Mouse (Mus musculus): Measurements from ENCODE around the gene Zfp428. TPM values are rescaled to one million over a fixed set of nuclear protein-coding genes. Genes with fewer than 3 reads are reported as not detected.
A peak's percentile ranks its signal among the peaks of the same experiment; 100 is the strongest.

Zfp428 gene
- total and polyA plus RNA-seq, 3 experiments: 11.1 to 20.4 (median 15.1) TPM

DNA sequence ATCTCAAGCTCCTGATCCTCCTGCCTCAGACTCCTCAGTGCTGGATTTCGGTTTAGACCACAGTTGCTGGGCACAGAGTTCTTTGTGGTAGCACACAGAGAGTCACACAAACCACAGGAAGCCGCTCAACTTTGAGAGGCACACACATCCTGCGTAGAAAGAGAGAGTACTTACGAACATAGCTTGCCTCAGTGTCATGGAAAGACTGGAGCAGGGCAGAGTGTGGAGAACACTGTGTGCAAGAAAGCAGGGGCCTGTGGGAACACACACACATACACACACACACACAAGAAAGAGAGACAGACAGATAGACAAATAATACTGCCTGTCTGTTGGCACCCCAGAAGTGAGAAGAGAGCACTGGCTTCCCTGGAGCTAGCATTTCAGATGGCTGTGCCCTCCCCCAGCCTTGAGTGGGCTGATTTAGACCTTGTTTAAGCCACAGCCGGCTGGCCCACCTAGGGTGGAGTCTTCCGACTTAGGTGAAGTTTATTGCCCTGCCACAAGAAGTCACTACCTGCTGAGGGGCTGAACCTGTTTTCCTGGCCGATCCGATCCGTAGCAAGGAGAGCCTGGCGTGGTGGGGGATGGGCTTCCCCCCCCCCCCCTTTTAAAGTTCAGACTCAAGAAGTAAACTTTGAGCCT lies 49.0 kb upstream of the Zfp428 start:
- Histone ChIP-seq H3K36me3 (replicated peaks in 1 of 2; ENCODE audit: control insufficient read depth in 1 of 2, insufficient read depth in 1 of 2, low read length in 1 of 2) (no peaks in the 10 kb centered on the region), H3K4me2 (ENCODE audit: insufficient read depth, low read depth, poor library complexity, severe bottlenecking) (peak overlapping the region; percentile 24; the same call in 1 of the 2 replicates), H3K4me1 (ENCODE audit: control insufficient read depth in 1 of 2, insufficient read depth in 2 of 2) (peaks cover 10 to 21% of the 10 kb centered on the region in 2 experiments; a peak in 3 of 4 replicates), H3K27ac (ENCODE audit: insufficient read depth, low read depth) (no peak overlapping the region), H3K27me3 (replicated peaks) (peaks cover 60% of the 10 kb centered on the region), H3K9ac (ENCODE audit: insufficient read depth, low read depth) (no peak overlapping the region), H3K79me2 (replicated peaks; ENCODE audit: control insufficient read depth, extremely low read depth, insufficient read depth, poor library complexity, severe bottlenecking) (no peaks in the 10 kb centered on the region), H3K9me3 (replicated peaks; ENCODE audit: low read length) (no peaks in the 10 kb centered on the region), H3K4me3 (replicated peaks in 1 of 3; ENCODE audit: low read depth in 2 of 3, low read length in 2 of 3, poor library complexity in 1 of 3) (no peak overlapping the region)
- dilution Hi-C loops (cut with MboI; ENCODE audit: extremely low pct_ligation_motif_present, extremely low pct_unique_long_range_greater_than_20kb, low sequenced_read_pairs) (no loop called here), in situ Hi-C loops (cut with MboI; ENCODE audit: low pct_ligation_motif_present, low pct_unique_long_range_greater_than_20kb, low sequenced_read_pairs) (no loop called here)
- TF ChIP-seq USF1 (IDR thresholded peaks at IDR 0.05; ENCODE audit: low read depth, low read length): no peak
- no peak for TF ChIP-seq USF2 (conservative IDR thresholded peaks at IDR 0.05; ENCODE audit: low read depth, low read length)
- no peak for TF ChIP-seq RCOR1 (conservative IDR thresholded peaks at IDR 0.05; ENCODE audit: low read depth, low read length)
- TF ChIP-seq MYC (IDR thresholded peaks at IDR 0.05; ENCODE audit: low read depth, low read length): no peak
- no peak for TF ChIP-seq MAX (IDR thresholded peaks at IDR 0.05; ENCODE audit: low read length)
- TF ChIP-seq GABPA (IDR thresholded peaks at IDR 0.05; ENCODE audit: insufficient replicate concordance, low read depth, low read length): no peak
- peak; percentile 54 for TF ChIP-seq BHLHE40 (IDR thresholded peaks at IDR 0.05; ENCODE audit: low read depth, low read length)
- no peak for TF ChIP-seq SIN3A (IDR thresholded peaks at IDR 0.05; ENCODE audit: low read length)
- TF ChIP-seq KAT2A (IDR thresholded peaks at IDR 0.05; ENCODE audit: insufficient replicate concordance, low read length): no peak
- TF ChIP-seq ZNF384 (IDR thresholded peaks at IDR 0.05; ENCODE audit: low read depth, low read length): no peak
- TF ChIP-seq NELFE (IDR thresholded peaks at IDR 0.05; ENCODE audit: low read depth, low read length): no peak
- no peak for TF ChIP-seq PAX5 (IDR thresholded peaks at IDR 0.05; ENCODE audit: low read length)
- no peak for TF ChIP-seq UBTF (IDR thresholded peaks at IDR 0.05; ENCODE audit: low read depth, low read length)
- 0 out of 2 replicates have a peak, but pooled peaks have one; percentile 28 for TF ChIP-seq ETS1 (conservative IDR thresholded peaks at IDR 0.05; ENCODE audit: low read depth, low read length)
- peak; percentile 38 for DNase-seq (ENCODE audit: extremely low read depth)

DNA sequence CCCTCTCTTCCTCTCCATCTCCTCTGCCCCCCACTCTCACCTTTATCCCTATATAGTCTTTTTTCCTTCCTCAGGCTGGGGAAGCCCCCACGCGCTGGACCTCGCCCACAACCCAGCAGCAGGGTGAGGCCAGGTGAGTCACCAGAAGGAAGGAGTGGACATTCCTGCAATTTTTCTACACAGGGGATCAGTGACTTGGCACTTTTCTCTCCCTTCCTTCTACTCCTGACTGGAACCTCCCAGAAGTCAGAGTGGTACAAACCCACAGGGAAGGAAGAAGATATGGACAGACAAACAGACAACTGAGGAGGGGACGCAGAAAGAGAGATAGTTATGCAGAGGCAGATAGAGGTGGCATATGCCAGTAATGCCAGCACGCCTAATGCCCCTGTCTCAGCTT lies 47.4 kb upstream of the Zfp428 start:
- TF ChIP-seq ETS1 (conservative IDR thresholded peaks at IDR 0.05; ENCODE audit: low read depth, low read length): no peak
- no peak for TF ChIP-seq MAZ (IDR thresholded peaks at IDR 0.05; ENCODE audit: low read depth, low read length)
- TF ChIP-seq ZC3H11A (IDR thresholded peaks at IDR 0.05; ENCODE audit: low read depth, low read length): no peak
- no peak for TF ChIP-seq MAFK (IDR thresholded peaks at IDR 0.05; ENCODE audit: insufficient replicate concordance, low read length)
- TF ChIP-seq NELFE (IDR thresholded peaks at IDR 0.05; ENCODE audit: low read depth, low read length): no peak
- no peak for TF ChIP-seq ZKSCAN1 (IDR thresholded peaks at IDR 0.05; ENCODE audit: borderline replicate concordance, low read depth, low read length)
- TF ChIP-seq MEF2A (IDR thresholded peaks at IDR 0.05; ENCODE audit: borderline replicate concordance, low read depth, low read length): no peak
- no peak for TF ChIP-seq RCOR1 (conservative IDR thresholded peaks at IDR 0.05; ENCODE audit: low read depth, low read length)
- no peak for TF ChIP-seq POLR2AphosphoS2 (IDR thresholded peaks at IDR 0.05; ENCODE audit: low read depth, low read length)
- no peak for TF ChIP-seq SMC3 (IDR thresholded peaks at IDR 0.05; ENCODE audit: low read depth, low read length)
- no peak for TF ChIP-seq SIN3A (IDR thresholded peaks at IDR 0.05; ENCODE audit: low read length)
- TF ChIP-seq HCFC1 (IDR thresholded peaks at IDR 0.05; ENCODE audit: low read depth, low read length): no peak
- no peak for TF ChIP-seq TBP (conservative IDR thresholded peaks at IDR 0.05; ENCODE audit: low read depth, low read length)
- dilution Hi-C loops (cut with MboI; ENCODE audit: extremely low pct_ligation_motif_present, extremely low pct_unique_long_range_greater_than_20kb, low sequenced_read_pairs) (no loop called here), in situ Hi-C loops (cut with MboI; ENCODE audit: low pct_ligation_motif_present, low pct_unique_long_range_greater_than_20kb, low sequenced_read_pairs) (no loop called here)
- no peak for DNase-seq (ENCODE audit: extremely low read depth)
- no peak overlapping the region for H3K4me2 ChIP-seq (ENCODE audit: insufficient read depth, low read depth, poor library complexity, severe bottlenecking)
- peaks cover 57% of the 10 kb centered on the region for H3K27me3 ChIP-seq (replicated peaks)
- no peaks in the 10 kb centered on the region for H3K79me2 ChIP-seq (replicated peaks; ENCODE audit: control insufficient read depth, extremely low read depth, insufficient read depth, poor library complexity, severe bottlenecking)
- H3K4me1 ChIP-seq (ENCODE audit: control insufficient read depth in 1 of 2, insufficient read depth in 2 of 2): peaks cover 10 to 15% of the 10 kb centered on the region in 2 experiments; a peak in 3 of 4 replicates
- H3K27ac ChIP-seq (ENCODE audit: insufficient read depth, low read depth): no peak overlapping the region
- H3K9ac ChIP-seq (ENCODE audit: insufficient read depth, low read depth): no peak overlapping the region
- no peak overlapping the region for H3K4me3 ChIP-seq (replicated peaks in 1 of 3; ENCODE audit: low read depth in 2 of 3, low read length in 2 of 3, poor library complexity in 1 of 3)
- no peaks in the 10 kb centered on the region for H3K36me3 ChIP-seq (replicated peaks in 1 of 2; ENCODE audit: control insufficient read depth in 1 of 2, insufficient read depth in 1 of 2, low read length in 1 of 2)
- H3K9me3 ChIP-seq (replicated peaks; ENCODE audit: low read length): no peaks in the 10 kb centered on the region
